Mouse (Mus musculus) urinary bladder, postnatal 10 days (tissue): ENCODE results near the gene Ttl.

Experiments
- DNase-seq: peaks from one replicate; pipeline ENCODE4 v3.0.0; 2022; ENCODE audit warnings: low spot score

The Ttl gene

DNA sequence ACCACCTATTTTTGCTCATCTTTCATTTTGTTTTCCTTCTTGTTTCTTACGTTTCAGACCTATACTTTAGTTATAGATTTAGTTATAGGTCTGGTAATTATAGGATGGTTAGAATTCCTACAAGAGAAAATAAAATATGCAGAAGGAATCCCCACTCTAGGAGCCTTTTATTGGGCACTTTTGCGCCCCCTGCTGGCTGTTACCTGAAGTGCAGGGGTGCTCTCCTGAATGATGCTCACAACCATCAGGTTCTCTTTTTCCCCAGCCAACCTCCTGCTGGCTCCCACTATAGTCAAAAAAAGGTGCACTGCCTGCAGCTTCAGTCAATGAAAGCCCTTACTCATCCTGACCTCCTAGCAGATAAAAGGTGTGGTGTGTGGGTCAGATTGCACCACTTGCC lies 19.2 kb downstream of the Ttl start:
- DNase-seq: no peak

DNA sequence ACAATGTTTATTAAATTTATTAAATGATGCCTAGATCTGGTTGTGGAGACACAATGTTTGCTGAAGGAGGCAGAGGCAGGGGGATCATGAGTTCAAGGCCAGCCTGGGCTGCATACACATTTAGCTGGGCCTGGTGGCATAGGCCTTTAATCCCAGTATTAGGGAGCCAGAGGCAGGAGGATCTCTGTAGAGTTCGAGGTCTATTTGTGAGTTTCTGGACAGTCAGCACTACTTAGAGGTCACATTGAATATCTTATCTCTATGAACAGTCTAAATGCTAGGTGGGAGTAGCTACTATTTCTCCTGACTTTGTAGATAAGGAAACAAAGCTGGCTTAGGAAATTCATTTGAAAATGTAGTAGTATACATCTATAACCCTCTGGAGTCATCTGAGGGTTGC lies 21.8 kb downstream of the Ttl start:
- no peak for DNase-seq

DNA sequence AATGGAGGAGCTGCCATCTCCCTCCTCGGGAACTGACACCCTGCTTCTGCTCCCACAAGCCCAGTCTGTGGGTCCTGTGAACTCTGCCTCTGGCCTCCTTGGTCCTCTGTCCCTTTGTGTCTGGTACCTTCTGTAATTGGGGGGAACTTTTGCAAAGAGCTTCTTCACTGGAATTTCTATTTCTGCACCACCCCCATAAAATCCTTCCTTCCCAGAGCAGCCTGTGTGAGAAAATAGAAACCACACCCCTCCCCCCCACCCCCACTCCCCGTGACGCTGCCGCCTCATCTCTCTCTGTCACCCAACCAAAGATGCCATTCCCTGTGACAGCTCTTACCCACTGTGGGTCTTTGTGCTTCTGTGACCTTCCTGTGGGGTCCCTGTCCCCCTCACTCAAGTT lies 24.6 kb downstream of the Ttl start:
- DNase-seq: no peak

DNA sequence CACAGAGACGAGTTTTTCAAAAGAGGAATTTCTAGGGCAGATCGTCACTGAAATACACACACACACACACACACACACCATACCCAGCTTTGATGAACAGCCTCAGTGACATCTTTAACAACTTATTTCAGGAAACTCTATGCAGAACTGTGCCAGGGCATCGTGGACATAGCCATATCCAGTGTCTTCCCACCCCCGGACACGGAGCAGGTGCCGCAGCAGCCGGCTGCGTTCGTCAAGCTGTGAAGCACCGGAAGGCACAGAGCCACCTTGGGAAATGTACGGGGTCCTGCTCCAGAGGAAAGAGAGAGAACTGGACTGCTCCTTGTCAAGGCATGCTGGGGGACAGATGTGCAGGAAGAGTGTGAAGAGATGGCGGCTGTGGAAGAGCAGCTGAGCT lies 27.1 kb downstream of the Ttl start:
- DNase-seq: no peak

DNA sequence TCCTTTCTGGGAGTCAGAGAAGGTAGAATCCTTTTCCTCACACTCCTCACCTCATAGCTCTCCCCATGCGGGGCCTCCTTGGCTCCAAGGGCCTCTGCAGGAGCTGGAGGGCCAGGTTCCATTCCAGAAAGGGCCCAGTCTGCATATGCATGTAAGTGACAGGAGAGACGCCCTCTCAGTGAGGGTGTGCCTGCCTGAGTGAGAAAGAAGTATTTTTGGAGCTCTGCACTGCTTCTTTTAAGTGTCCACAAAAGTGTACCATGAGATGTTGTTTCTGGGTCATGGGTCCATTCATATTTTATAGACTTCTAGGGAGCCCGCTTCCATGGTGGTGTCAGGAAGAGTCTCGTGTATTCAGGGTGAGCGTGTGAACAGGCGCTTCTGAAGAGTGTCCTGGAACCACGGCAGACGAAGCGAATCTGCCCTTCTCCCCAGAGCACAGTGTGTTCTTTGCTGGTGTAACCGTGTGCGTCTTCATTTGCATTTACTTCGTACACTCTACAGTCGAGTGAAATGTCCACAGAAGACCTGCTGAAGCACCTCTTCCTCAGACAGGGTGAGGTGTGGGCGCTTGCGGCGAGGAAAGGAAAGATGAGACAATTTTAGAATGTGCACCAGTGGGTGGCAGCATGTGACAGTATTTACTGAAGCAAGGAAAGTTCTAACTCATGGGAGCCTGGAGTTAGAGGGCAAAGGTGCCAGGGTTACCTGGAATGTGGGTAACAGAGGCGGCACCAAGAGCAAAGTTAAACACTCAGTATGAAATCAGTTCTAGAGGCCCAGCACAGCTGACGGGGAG lies 28.4 kb downstream of the Ttl start:
- no peak for DNase-seq

DNA sequence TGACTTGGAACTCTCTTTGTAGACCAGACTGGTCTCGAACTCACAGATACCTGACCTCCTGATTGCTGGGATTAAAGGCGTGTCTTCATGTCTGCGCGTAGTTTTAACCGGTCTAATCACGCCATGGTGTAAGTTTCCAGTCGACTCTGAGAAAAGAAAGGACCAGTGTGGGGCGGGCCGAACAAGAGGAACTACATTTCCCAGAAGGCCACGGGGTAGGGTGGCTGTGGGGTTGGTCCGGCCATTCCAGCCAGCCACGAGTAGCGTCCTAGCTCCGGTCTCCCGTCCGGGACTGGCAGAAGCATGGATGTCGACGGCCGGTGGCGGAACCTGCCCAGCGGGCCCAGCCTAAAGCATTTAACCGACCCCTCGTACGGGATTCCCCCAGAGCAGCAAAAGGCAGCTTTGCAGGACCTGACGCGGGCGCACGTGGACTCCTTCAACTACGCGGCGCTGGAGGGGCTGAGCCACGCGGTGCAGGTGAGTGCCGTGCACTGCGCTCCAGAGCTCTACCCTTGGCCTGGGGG lies 35.1 kb downstream of the Ttl start, which contains the start of gene Polr1b:
Polr1b (plus strand) TSS at position 212 of the 527 bp plus-strand sequence.
- DNase-seq: peak; percentile 71

DNA sequence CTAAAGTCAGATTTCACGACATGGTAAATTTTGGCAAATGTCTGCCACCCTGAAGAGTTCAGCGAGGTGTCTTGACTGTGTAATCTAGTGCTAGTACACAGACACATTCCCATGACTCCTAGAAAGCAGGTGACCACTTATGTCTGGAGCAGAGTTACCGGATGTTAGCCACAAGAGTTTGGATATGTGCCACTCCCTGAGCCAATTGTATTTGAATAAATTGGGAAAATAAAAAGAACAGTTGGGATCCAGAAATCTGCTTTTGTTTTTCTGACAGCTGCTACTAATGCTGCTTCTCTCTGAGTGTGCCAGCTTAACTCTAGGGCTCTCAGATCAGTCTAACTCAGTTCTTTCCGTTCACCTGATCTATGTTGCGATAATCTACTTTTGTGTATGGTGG lies 47.2 kb downstream of the Ttl start:
- DNase-seq: no peak

DNA sequence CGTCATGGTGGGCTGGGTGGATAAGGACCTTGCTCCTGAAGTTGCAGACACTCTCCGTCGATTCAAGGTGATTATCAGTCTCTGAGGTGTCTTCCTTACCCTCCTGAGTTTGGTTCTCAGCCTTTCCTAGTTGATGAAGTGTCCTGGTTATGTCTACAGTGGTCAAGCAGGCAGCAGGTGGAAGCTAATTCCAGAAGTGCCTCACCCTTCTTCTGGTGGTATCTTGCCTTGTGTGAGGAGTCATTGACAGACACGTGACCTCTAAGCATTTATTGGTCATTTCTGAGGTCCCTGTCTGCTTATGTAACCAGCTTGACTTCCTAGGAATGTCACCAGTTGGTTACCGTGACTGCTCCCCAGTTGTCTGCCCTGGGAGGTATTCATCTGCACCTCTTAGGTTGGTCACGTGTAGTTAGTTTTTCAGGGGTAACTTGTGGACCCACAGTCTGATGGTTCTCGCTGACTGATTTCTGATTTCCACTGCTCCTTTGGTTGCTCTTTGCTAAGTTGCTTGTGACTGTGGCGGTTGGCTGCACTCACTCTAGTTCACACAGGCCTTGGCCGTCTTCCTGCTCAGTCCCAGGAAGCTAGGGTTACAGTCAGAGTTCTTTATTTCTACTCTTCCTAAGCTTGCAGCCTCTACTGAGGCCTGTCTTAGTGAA lies 50.1 kb downstream of the Ttl start:
- no peak for DNase-seq

DNA sequence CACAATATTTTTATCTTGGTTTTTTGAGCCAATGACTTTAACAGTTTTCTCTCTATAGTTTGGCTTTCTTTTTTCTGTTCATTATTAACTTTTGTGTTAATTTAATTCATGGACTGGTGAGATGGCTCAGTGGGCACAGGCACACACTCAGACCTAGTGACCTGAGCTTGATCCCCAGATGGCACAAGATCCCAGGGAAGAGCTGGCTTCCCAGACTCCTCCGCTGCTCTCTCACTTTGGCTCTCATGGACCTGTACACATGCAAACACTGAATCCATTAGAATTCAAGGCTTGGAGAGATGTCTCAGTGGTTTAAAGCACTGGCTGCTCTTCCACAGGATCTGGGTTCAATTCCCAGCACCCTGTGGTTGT lies 50.6 kb downstream of the Ttl start:
- DNase-seq: no peak

DNA sequence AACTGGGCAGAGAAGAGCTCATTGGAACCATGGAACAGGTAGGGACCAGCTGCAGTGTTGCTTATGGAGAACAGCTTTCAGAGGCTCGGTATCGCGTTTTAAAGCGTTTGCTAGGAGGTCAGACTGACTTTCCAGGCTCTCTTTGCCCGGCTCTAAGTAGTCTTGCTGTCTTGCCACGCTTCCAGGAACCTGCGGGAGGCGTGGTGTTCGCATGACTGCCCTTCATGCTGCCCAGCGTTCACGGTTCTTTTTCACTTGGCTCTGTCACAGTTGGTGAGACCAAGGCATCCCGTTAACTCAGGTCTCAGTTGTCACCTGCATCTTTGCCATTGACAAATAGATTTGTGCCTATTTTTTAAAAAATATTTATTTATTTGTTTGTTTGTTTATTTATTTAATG lies 52.3 kb downstream of the Ttl start:
- no peak for DNase-seq

DNA sequence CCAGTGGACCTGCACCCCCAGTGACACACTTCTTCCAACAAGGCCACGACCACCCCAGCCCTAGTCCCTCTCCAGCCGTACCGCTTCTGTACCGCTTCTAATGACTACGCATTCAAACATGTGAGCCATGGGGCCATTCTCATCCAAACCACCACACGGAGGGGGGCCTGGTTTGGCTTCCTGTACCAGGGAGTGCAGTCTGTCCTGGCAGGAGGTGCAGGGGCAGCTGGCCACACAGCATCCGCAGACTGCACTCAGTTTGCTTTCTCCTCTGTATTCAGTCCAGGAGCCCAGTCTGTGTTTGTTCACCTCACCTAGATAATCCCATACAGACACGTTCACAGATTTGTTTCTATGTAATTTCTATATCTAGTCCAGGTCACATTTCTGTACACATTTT lies 56.2 kb downstream of the Ttl start:
- no peak for DNase-seq

DNA sequence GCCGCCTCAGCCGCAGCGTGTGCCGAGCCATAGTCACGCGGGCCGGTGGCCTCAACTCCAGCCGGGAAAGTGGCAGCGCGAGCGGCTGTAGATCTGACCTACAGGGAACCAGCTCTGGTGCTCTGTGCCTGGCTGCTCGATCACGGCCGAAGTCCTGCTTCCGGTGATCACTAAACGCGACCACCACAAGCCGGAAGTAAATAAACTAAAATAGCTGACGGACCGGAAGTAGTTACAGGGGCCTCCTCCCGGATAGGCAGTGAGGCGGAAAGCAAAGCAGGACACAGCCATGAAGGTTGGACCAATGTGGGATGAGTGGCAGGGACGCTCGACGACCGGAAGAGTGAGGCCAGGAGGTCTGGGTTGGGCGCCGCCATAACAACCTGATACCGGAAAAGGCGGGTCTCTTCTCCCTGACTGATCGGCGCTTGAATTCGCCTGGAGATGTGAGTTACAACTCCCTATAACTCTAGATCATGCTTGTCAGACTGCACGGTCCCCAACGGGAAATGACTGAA lies 63.7 kb downstream of the Ttl start, which contains the start of gene Chchd5:
Chchd5 (plus strand) TSS at position 289 of the 518 bp plus-strand sequence.
- peak; percentile 61 for DNase-seq

DNA sequence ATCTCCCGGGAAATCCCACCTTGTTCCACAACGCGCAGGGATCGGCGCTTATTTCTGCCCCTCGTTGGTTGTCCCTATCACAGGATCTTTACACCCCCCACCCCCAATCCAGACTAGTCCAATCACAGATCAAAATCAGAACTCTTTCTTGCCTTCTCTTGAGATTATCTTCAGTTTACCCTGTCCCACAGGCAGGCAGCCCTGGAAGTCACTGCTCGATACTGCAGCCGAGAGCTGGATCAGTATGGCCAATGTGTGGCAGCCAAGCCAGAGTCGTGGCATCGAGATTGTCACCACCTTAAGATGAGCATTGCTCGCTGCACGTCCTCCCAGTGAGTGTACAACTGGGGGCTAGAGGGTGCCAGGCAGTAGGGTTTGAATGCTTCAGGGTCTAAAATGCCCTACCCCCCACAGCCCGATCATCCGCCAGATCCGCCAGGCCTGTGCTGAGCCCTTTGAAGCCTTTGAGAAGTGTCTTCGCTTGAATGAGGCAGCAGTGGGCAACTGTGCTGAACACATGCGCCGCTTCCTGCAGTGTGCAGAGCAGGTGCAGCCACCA lies 64.3 kb downstream of the Ttl start:
- no peak for DNase-seq

DNA sequence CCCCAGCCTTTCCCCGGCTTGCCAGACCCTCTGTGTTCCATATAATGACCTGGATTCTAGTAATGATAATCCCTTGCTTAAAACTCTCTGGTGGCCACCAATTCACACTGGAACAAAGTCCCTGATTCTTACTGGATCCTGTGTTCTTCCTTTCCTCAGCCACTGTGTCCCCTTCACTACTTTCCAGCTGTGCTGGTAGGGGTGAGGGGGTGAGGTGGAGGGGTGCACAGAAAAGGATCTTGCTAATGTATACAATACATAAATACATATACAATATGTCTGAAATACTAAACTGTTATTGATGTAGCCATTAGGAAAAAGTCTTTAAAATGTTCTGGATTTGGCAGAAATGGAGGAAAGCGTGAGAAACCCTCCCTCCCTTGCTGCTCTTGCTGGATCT lies 65.0 kb downstream of the Ttl start:
- no peak for DNase-seq

DNA sequence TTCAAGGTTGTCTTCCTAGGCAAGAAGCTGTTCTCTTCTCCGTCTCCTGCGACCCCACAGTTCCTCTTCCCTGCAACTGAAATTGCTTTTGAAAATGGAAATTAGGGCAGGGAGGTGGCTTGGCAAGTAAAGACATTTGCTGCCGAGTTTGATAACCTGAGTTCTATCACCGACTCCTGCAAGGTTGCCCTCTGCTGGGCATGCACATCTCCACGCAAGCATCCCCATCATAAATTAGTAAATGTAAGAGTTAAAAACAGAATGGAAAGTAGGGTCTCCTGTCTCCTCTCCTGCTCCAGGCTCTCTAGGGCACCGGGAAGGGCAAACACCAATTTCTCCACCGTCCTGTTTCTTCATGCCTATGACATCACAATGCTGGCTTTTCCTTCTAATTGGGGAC lies 66.5 kb downstream of the Ttl start:
- DNase-seq: no peak

DNA sequence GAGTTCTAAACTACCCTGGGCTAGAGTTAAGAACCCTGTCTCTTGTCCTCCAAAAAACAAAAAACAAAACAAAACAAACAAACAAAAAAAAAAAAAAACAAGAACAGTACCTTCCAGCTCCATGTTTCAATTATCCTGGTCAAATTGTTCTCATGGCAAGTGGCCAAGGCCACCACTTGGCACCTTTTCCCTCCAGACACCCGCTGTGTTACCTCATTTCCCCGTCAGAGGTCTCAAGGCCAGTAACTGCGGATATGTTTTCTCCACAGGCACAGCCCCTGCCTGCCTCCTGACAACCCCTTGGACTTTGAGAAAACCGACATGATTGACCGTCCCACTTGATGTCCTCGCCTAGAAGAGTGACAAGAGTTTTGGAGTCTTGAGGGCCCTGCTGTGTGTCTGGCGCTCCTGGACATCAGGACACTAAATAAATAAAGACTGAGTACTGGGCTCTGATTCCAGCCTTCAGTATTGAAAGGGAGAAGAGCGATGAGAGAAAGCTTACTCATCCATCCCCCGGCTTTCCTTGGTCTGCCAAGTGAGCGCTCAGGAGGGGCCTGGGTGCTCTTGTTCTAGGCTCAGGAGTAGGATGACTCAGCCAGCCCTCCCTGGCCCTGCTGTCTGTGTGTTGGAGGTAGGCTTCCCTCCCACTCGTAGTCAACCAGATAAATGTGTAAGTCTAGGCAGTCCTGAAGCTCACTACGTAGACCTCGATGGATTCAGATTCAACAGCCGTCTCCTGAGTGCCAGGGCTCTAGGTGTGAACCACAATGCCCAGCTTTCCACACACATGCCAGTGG lies 67.5 kb downstream of the Ttl start:
- no peak for DNase-seq

DNA sequence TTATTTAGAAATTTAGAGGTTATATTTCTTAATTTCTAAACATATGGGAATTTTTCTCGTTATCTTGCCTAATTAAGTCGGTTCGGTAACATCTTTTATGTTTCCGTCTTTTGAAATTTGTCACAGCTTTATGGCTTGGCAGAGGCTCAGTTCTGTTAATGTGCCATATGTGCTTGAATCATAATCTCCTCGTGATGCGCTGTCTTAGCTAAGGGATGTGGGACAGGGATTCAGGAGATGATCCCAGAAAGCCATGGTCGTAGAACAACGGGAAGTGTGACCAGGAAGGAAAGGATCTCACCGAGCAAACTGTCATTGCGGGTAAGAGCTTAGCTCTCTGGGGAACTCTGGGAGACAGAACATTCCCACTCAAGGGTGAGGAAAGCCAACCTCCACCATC lies 74.2 kb downstream of the Ttl start:
- no peak for DNase-seq
